Mouse (Mus musculus) MEL (cell line): ENCODE results near the gene Osbpl3. TPM values are rescaled to one million over a fixed set of nuclear protein-coding genes. Genes with fewer than 3 reads are reported as not detected.

Experiments used
- DNase-seq: peaks from one replicate; pipeline ENCODE4 v3.0.0; 2011; ENCODE audit warnings: low read depth, low spot score
- H3K27ac ChIP-seq: 2 replicates; pipeline ENCODE4 v1.5.1; 2012; ENCODE audit warnings: low read depth, mild to moderate bottlenecking, control low read depth, low read length, moderate library complexity; ENCODE audit not compliant: control insufficient read depth
- H3K27me3 ChIP-seq, 2 experiments: fragments of 150-350 bp in 1 of 2; sonication (generic) in 1 of 2; 2 replicates each; pipeline ENCODE4 v1.6.1; 2012; ENCODE audit warnings: low read length in 2 of 2, mild to moderate bottlenecking in 2 of 2, improper control_type of control experiment in 1 of 2, moderate library complexity in 1 of 2; ENCODE audit not compliant: insufficient read depth in 2 of 2, control insufficient read depth in 1 of 2
- H3K36me3 ChIP-seq, 2 experiments: 2 replicates each; pipeline ENCODE4 v1.6.1; 2012 to 2014; ENCODE audit warnings: low read length in 2 of 2, improper control_type of control experiment in 1 of 2, inconsistent platforms in 1 of 2, mild to moderate bottlenecking in 1 of 2; ENCODE audit not compliant: insufficient read depth in 2 of 2, control insufficient read depth in 1 of 2
- H3K4me1 ChIP-seq, 2 experiments: fragments of 150-350 bp in 1 of 2; sonication (generic) in 1 of 2; 2 replicates each; pipeline ENCODE4 v1.6.1; 2012; ENCODE audit warnings: low read length in 2 of 2, improper control_type of control experiment in 1 of 2, mild to moderate bottlenecking in 1 of 2; ENCODE audit not compliant: insufficient read depth in 2 of 2, control insufficient read depth in 1 of 2
- H3K4me3 ChIP-seq, 2 experiments: fragments of 150-350 bp in 1 of 2; sonication (generic) in 1 of 2; 2 replicates each; pipeline ENCODE4 v1.5.1; 2012; ENCODE audit warnings: low read depth in 2 of 2, low read length in 2 of 2, mild to moderate bottlenecking in 2 of 2, moderate library complexity in 2 of 2, control low read depth in 1 of 2, improper control_type of control experiment in 1 of 2; ENCODE audit not compliant: control insufficient read depth in 1 of 2, insufficient read depth in 1 of 2
- H3K79me2 ChIP-seq: 2 replicates; pipeline ENCODE4 v1.6.1; 2012; ENCODE audit warnings: mild to moderate bottlenecking, low read length, moderate library complexity; ENCODE audit not compliant: control insufficient read depth, poor library complexity, insufficient read depth
- H3K9ac ChIP-seq: 2 replicates; pipeline ENCODE4 v1.6.1; 2012; ENCODE audit warnings: low read depth, mild to moderate bottlenecking, control low read depth, low read length, moderate library complexity; ENCODE audit not compliant: control insufficient read depth, poor library complexity, severe bottlenecking
- H3K9me3 ChIP-seq: fragments of 150-350 bp; sonication (generic); replicated peaks from 2 replicates; pipeline ENCODE4 v1.6.1; 2012; ENCODE audit warnings: mild to moderate bottlenecking, low read length, improper control_type of control experiment, moderate library complexity; ENCODE audit not compliant: insufficient read depth
- BHLHE40 ChIP-seq: IDR thresholded peaks from 2 replicates; pipeline ENCODE4 v1.6.1; 2012; ENCODE audit warnings: low read depth, mild to moderate bottlenecking, inconsistent platforms, low read length, improper control_type of control experiment, borderline replicate concordance
- CHD1 ChIP-seq: IDR thresholded peaks from 2 replicates; pipeline ENCODE4 v1.6.1; 2012; ENCODE audit warnings: low read depth, mild to moderate bottlenecking, inconsistent platforms, low read length, improper control_type of control experiment
- E2F4 ChIP-seq: IDR thresholded peaks from 2 replicates; pipeline ENCODE4 v1.6.1; 2011; ENCODE audit warnings: low read depth, low read length, improper control_type of control experiment, borderline replicate concordance
- ELF1 ChIP-seq: IDR thresholded peaks from 2 replicates; pipeline ENCODE4 v1.6.1; 2014; ENCODE audit warnings: low read depth, mild to moderate bottlenecking, inconsistent platforms, low read length, improper control_type of control experiment, moderate library complexity
- JUND ChIP-seq: IDR thresholded peaks from 2 replicates; pipeline ENCODE4 v1.6.1; 2011; ENCODE audit warnings: low read depth, mild to moderate bottlenecking, improper control_type of control experiment, low read length
- KAT2A ChIP-seq: conservative IDR thresholded peaks from 2 replicates; pipeline ENCODE4 v1.6.1; 2012; ENCODE audit warnings: low read depth, low read length, improper control_type of control experiment, inconsistent platforms
- MYC ChIP-seq: IDR thresholded peaks from 2 replicates; pipeline ENCODE4 v1.6.1; 2011; ENCODE audit warnings: low read depth, mild to moderate bottlenecking, low read length, improper control_type of control experiment, moderate library complexity
- NRF1 ChIP-seq: IDR thresholded peaks from 2 replicates; pipeline ENCODE4 v1.6.1; 2014; ENCODE audit warnings: low read depth, mild to moderate bottlenecking, inconsistent platforms, low read length, improper control_type of control experiment, moderate library complexity; ENCODE audit not compliant: poor library complexity, insufficient read depth, severe bottlenecking
- POLR2AphosphoS2 ChIP-seq: IDR thresholded peaks from 2 replicates; pipeline ENCODE4 v1.6.1; 2011; ENCODE audit warnings: low read length, improper control_type of control experiment
- RCOR1 ChIP-seq: IDR thresholded peaks from 2 replicates; pipeline ENCODE4 v1.6.1; 2012; ENCODE audit warnings: low read depth, mild to moderate bottlenecking, inconsistent platforms, low read length, improper control_type of control experiment
- SIN3A ChIP-seq: IDR thresholded peaks from 2 replicates; pipeline ENCODE4 v1.6.1; 2012; ENCODE audit warnings: low read length, improper control_type of control experiment, inconsistent platforms
- TCF12 ChIP-seq: IDR thresholded peaks from 2 replicates; pipeline ENCODE4 v1.6.1; 2014; ENCODE audit warnings: low read depth, mild to moderate bottlenecking, inconsistent platforms, low read length, improper control_type of control experiment, moderate library complexity
- UBTF ChIP-seq: IDR thresholded peaks from 2 replicates; pipeline ENCODE4 v1.6.1; 2012; ENCODE audit warnings: low read depth, mild to moderate bottlenecking, inconsistent platforms, low read length, improper control_type of control experiment, moderate library complexity, borderline replicate concordance; ENCODE audit not compliant: insufficient read depth
- USF2 ChIP-seq, 2 experiments: IDR thresholded peaks; 2 replicates each; pipeline ENCODE4 v1.6.1; 2011 to 2012; ENCODE audit warnings: improper control_type of control experiment in 2 of 2, low read length in 2 of 2, borderline replicate concordance in 1 of 2, inconsistent platforms in 1 of 2, low read depth in 1 of 2, mild to moderate bottlenecking in 1 of 2; ENCODE audit not compliant: insufficient read depth in 1 of 2
- ZC3H11A ChIP-seq: IDR thresholded peaks from 2 replicates; pipeline ENCODE4 v1.6.1; 2012; ENCODE audit warnings: low read depth, mild to moderate bottlenecking, inconsistent platforms, low read length, improper control_type of control experiment
- ZMIZ1 ChIP-seq: IDR thresholded peaks from 2 replicates; pipeline ENCODE4 v1.6.1; 2012; ENCODE audit warnings: low read depth, mild to moderate bottlenecking, inconsistent platforms, low read length, improper control_type of control experiment, moderate library complexity
- ZNF384 ChIP-seq: IDR thresholded peaks from 2 replicates; pipeline ENCODE4 v1.6.1; 2012; ENCODE audit warnings: low read depth, mild to moderate bottlenecking, inconsistent platforms, low read length, improper control_type of control experiment
- polyA plus RNA-seq, 2 experiments: library from polyadenylated mRNA; stranded (reverse) in 1 of 2; unstranded in 1 of 2; fragments of >175 nt in 1 of 2; fragments of >200 nt in 1 of 2; gene quantifications; 2 replicates each; pipeline versions ENCODE4 v1.2.1 to v1.2.4; 2012; ENCODE audit warnings: low replicate concordance in 2 of 2, low read depth in 1 of 2; ENCODE audit not compliant: insufficient read length in 2 of 2, insufficient read depth in 1 of 2, missing spikeins in 1 of 2
- total RNA-seq: library from RNA; depleted of rRNA; stranded (reverse); fragments of 300-350 nt; gene quantifications from 2 replicates; pipeline ENCODE4 v1.2.3, GENCODE M21; 2012

The Osbpl3 gene
- total and polyA plus RNA-seq, 3 experiments: 4.9 to 5.6 TPM; not detected in 1

DNA sequence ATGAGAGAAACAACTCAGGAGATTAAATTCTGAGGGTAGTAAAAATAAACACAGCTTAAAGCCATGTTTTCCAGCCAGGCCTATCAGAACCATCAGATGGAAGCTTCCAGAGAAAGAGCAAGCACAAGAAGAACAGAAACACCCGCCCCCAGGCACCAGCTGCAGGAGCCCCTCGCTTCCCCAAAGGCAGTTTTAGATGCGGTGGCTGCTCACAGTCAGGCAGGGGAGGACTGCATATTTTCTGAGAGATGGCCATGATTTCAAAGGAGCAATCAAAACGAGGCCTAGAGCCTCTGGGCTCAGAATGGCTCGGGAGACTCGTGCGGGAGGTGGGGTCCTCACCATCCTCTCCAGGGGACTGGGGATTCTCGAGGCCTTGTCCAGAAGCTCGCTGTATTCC is 133.4 kb downstream of the Osbpl3 start:
- Histone ChIP-seq H3K27ac (no peak overlapping the region), H3K79me2 (no peaks in the 10 kb centered on the region), H3K9ac (no peak overlapping the region), H3K27me3 (no peaks in the 10 kb centered on the region), H3K9me3 (no peaks in the 10 kb centered on the region)
- no peak for DNase-seq
- TF ChIP-seq BHLHE40 (no peak), CHD1 (no peak), UBTF (no peak), JUND (no peak)
- TF ChIP-seq, all 39 proteins: peak for 0
- no peaks in the 10 kb centered on the region for H3K36me3 ChIP-seq
- H3K4me3 ChIP-seq: no peak overlapping the region
- H3K4me1 ChIP-seq: no peaks in the 10 kb centered on the region

- Histone ChIP-seq H3K9ac (no peak overlapping the region), H3K4me3 (no peak overlapping the region), H3K79me2 (no peaks in the 10 kb centered on the region), H3K27ac (no peak overlapping the region)
- TF ChIP-seq SIN3A: no peak
- no peak for TF ChIP-seq ZNF384
- no peak for TF ChIP-seq POLR2AphosphoS2
- TF ChIP-seq E2F4: no peak
- TF ChIP-seq ELF1: no peak
- TF ChIP-seq NRF1: no peak
- TF ChIP-seq, all 39 proteins: peak for 0
- Histone ChIP-seq H3K27me3 (no peaks in the 10 kb centered on the region), H3K4me1 (no peaks in the 10 kb centered on the region), H3K9me3 (no peaks in the 10 kb centered on the region), H3K36me3 (no peaks in the 10 kb centered on the region)
- DNase-seq: no peak
Measured at GRCm38 (mm10) chr6:50321739-50322138, 134.3 kb downstream of the Osbpl3 start.

GRCm38 (mm10) chr6:50318590-50319172 is 137.3 kb downstream of the Osbpl3 start:
- H3K27ac ChIP-seq: no peak overlapping the region
- H3K9ac ChIP-seq: no peak overlapping the region
- no peaks in the 10 kb centered on the region for H3K36me3 ChIP-seq
- TF ChIP-seq TCF12 (no peak), USF2 (IDR thresholded peaks at IDR 0.05; ENCODE audit: borderline replicate concordance in 1 of 2, insufficient read depth in 1 of 2, low read depth in 1 of 2, low read length in 2 of 2) (no peak), CHD1 (no peak), E2F4 (no peak), KAT2A (no peak), MYC (no peak), ZC3H11A (no peak), ZMIZ1 (no peak), RCOR1 (no peak), ZNF384 (no peak)
- TF ChIP-seq, all 39 proteins: peak for 0
- Histone ChIP-seq H3K9me3 (no peaks in the 10 kb centered on the region), H3K4me1 (no peaks in the 10 kb centered on the region), H3K4me3 (no peak overlapping the region), H3K27me3 (no peaks in the 10 kb centered on the region), H3K79me2 (no peaks in the 10 kb centered on the region)
- DNase-seq: no peak
